Mouse (Mus musculus): Measurements from ENCODE around the gene Ctsk. TPM values are rescaled to one million over a fixed set of nuclear protein-coding genes. Genes with fewer than 3 reads are reported as not detected.
"Not testable (repeated sequence)": the region's sequence is repeated elsewhere in the genome, so short reads cannot be mapped to it uniquely, and the experiment has no call there.

Gene Ctsk
- polyA plus RNA-seq, 1 experiment = 0.81 TPM

DNA sequence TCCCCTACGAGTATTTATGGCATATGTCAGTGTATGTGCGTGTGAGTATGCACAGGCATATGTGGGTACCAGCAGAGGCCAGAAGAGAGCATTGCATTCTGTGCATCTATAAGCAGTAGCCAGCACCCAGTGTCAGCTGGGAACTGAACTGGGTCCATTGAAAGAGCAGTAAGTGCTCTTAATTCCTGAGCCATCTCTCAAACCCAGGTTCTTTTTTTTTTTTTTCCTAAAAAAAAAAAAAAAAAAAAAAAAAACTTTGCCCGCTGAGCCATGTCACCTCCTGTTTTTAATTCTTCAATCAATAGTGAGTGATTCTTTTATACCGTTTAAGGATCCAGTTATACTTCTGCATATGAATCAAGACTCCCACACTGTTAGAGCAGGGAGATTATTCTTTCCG is 34.3 kb downstream of the Ctsk start:
- Histone ChIP-seq H3K27me3 (ENCODE audit: control insufficient read depth, insufficient read depth, low read length) (no peaks in the 10 kb centered on the region), H3K36me3 (ENCODE audit: control insufficient read depth, insufficient read depth, low read length) (peaks cover 6% of the 10 kb centered on the region; the same call in 1 of the 2 replicates), H3K4me1 (ENCODE audit: control insufficient read depth, insufficient read depth, insufficient read length, low read length) (no peaks in the 10 kb centered on the region), H3K4me3 (ENCODE audit: low read depth, low read length) (no peak overlapping the region), H3K27ac (ENCODE audit: insufficient read depth, low read depth, low read length) (no peak overlapping the region)
- no peak for TF ChIP-seq CTCF (IDR thresholded peaks at IDR 0.05; ENCODE audit: extremely low read depth, insufficient read length, insufficient replicate concordance, low read depth, low read length)
- TF ChIP-seq POLR2A (IDR thresholded peaks at IDR 0.05; ENCODE audit: low read depth, low read length) = no peak
- 93% methylated on average over 5 of the region's 5 CpGs for WGBS

GRCm38 (mm10) chr3:95534927-95535326 is 35.9 kb downstream of the Ctsk start:
- H3K4me3 ChIP-seq (ENCODE audit: low read depth, low read length) = no peak overlapping the region
- TF ChIP-seq POLR2A (IDR thresholded peaks at IDR 0.05; ENCODE audit: low read depth, low read length) = no peak
- TF ChIP-seq CTCF (IDR thresholded peaks at IDR 0.05; ENCODE audit: extremely low read depth, insufficient read length, insufficient replicate concordance, low read depth, low read length) = no peak
- peaks cover 6% of the 10 kb centered on the region; the same call in 1 of the 2 replicates for H3K36me3 ChIP-seq (ENCODE audit: control insufficient read depth, insufficient read depth, low read length)
- no peaks in the 10 kb centered on the region for H3K4me1 ChIP-seq (ENCODE audit: control insufficient read depth, insufficient read depth, insufficient read length, low read length)
- no peaks in the 10 kb centered on the region for H3K27me3 ChIP-seq (ENCODE audit: control insufficient read depth, insufficient read depth, low read length)
- H3K27ac ChIP-seq (ENCODE audit: insufficient read depth, low read depth, low read length) = no peak overlapping the region
- whole genome bisulfite sequencing = 96% methylated on average over 1 of the region's 1 CpGs

DNA sequence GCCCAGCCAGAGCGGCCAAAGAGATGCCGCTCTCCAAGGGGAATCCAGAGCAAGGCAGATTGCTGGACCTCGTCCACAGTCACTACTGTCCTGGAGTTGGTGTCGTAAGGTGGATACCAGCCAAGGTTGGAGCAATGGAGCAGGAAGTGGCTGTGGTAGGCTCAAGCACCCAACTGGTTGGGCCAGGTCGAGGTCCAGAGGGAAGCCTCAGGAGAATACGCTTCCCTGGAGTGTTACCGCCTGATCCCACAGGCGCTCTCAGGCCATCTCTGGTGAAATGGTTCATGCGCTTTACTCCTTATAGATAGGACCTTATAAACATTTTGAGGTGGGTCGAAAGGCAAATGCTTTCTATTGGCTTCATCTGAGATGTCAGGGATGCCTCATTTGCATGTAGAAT is 39.9 kb downstream of the Ctsk start:
- whole genome bisulfite sequencing = 82% methylated on average over 10 of the region's 10 CpGs
- no peak overlapping the region for H3K4me3 ChIP-seq (ENCODE audit: low read depth, low read length)
- TF ChIP-seq CTCF (IDR thresholded peaks at IDR 0.05; ENCODE audit: extremely low read depth, insufficient read length, insufficient replicate concordance, low read depth, low read length) = no peak
- TF ChIP-seq POLR2A (IDR thresholded peaks at IDR 0.05; ENCODE audit: low read depth, low read length) = no peak
- no peak overlapping the region for H3K27ac ChIP-seq (ENCODE audit: insufficient read depth, low read depth, low read length)
- no peaks in the 10 kb centered on the region for H3K4me1 ChIP-seq (ENCODE audit: control insufficient read depth, insufficient read depth, insufficient read length, low read length)
- H3K36me3 ChIP-seq (ENCODE audit: control insufficient read depth, insufficient read depth, low read length) = peaks cover 9% of the 10 kb centered on the region; the same call in 1 of the 2 replicates
- no peaks in the 10 kb centered on the region for H3K27me3 ChIP-seq (ENCODE audit: control insufficient read depth, insufficient read depth, low read length)

- 88% methylated on average over 4 of the region's 4 CpGs for WGBS
- TF ChIP-seq CTCF (IDR thresholded peaks at IDR 0.05; ENCODE audit: extremely low read depth, insufficient read length, insufficient replicate concordance, low read depth, low read length) (no peak), POLR2A (IDR thresholded peaks at IDR 0.05; ENCODE audit: low read depth, low read length) (no peak)
These were observed 40.8 kb downstream of the Ctsk start for GRCm38 (mm10) chr3:95539837-95540236.

DNA sequence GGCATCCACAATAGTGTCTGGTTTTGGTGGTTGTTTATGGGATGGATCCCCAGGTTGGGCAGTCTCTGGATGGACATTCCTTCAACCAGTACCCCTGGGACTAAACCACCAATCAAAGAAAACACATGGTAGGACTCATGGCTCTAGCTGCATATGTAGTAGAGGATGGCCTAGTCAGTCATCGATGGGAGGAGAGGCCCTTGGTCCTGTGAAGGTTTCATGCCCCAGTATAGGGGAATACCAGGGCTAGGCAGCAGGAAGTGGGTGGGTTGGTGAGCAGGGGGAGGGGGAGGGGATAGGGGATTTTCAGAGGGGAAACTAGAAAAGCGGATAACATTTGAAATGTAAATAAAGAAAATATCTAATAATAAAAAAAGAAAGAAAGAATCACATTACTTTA is 42.1 kb downstream of the Ctsk start:
- H3K4me3 ChIP-seq (ENCODE audit: low read depth, low read length); H3K27ac ChIP-seq (ENCODE audit: insufficient read depth, low read depth, low read length); H3K4me1 ChIP-seq (ENCODE audit: control insufficient read depth, insufficient read depth, insufficient read length, low read length); H3K27me3 ChIP-seq (ENCODE audit: control insufficient read depth, insufficient read depth, low read length): not testable (repeated sequence)
- 81% methylated on average over 2 of the region's 2 CpGs for WGBS
- peaks cover 19% of the 10 kb centered on the region for H3K36me3 ChIP-seq (ENCODE audit: control insufficient read depth, insufficient read depth, low read length)

More at GRCm38 (mm10) chr3:95539837-95540236, 40.8 kb downstream of the Ctsk start:
- H3K4me3 ChIP-seq (ENCODE audit: low read depth, low read length) = no peak overlapping the region
- H3K27ac ChIP-seq (ENCODE audit: insufficient read depth, low read depth, low read length) = no peak overlapping the region
- peaks cover 13% of the 10 kb centered on the region; the same call in 1 of the 2 replicates for H3K36me3 ChIP-seq (ENCODE audit: control insufficient read depth, insufficient read depth, low read length)
- no peaks in the 10 kb centered on the region for H3K4me1 ChIP-seq (ENCODE audit: control insufficient read depth, insufficient read depth, insufficient read length, low read length)
- H3K27me3 ChIP-seq (ENCODE audit: control insufficient read depth, insufficient read depth, low read length) = no peaks in the 10 kb centered on the region

- H3K4me1 ChIP-seq (ENCODE audit: control insufficient read depth, insufficient read depth, insufficient read length, low read length) = no peaks in the 10 kb centered on the region
- no peak overlapping the region for H3K4me3 ChIP-seq (ENCODE audit: low read depth, low read length)
- TF ChIP-seq CTCF (IDR thresholded peaks at IDR 0.05; ENCODE audit: extremely low read depth, insufficient read length, insufficient replicate concordance, low read depth, low read length) (no peak), POLR2A (IDR thresholded peaks at IDR 0.05; ENCODE audit: low read depth, low read length) (no peak)
- H3K36me3 ChIP-seq (ENCODE audit: control insufficient read depth, insufficient read depth, low read length) = peaks cover 26% of the 10 kb centered on the region
- H3K27ac ChIP-seq (ENCODE audit: insufficient read depth, low read depth, low read length) = no peak overlapping the region
- H3K27me3 ChIP-seq (ENCODE audit: control insufficient read depth, insufficient read depth, low read length) = no peaks in the 10 kb centered on the region
These were observed 43.1 kb downstream of the Ctsk start for GRCm38 (mm10) chr3:95542171-95542570.

- Histone ChIP-seq H3K27ac (ENCODE audit: insufficient read depth, low read depth, low read length) (no peak overlapping the region), H3K27me3 (ENCODE audit: control insufficient read depth, insufficient read depth, low read length) (no peaks in the 10 kb centered on the region), H3K36me3 (ENCODE audit: control insufficient read depth, insufficient read depth, low read length) (peaks cover 29% of the 10 kb centered on the region), H3K4me3 (ENCODE audit: low read depth, low read length) (no peak overlapping the region), H3K4me1 (ENCODE audit: control insufficient read depth, insufficient read depth, insufficient read length, low read length) (no peaks in the 10 kb centered on the region)
- no peak for TF ChIP-seq CTCF (IDR thresholded peaks at IDR 0.05; ENCODE audit: extremely low read depth, insufficient read length, insufficient replicate concordance, low read depth, low read length)
- TF ChIP-seq POLR2A (IDR thresholded peaks at IDR 0.05; ENCODE audit: low read depth, low read length) = no peak
- WGBS = 77% methylated on average over 7 of the region's 7 CpGs
These were observed 43.9 kb downstream of the Ctsk start for GRCm38 (mm10) chr3:95542981-95543380.

DNA sequence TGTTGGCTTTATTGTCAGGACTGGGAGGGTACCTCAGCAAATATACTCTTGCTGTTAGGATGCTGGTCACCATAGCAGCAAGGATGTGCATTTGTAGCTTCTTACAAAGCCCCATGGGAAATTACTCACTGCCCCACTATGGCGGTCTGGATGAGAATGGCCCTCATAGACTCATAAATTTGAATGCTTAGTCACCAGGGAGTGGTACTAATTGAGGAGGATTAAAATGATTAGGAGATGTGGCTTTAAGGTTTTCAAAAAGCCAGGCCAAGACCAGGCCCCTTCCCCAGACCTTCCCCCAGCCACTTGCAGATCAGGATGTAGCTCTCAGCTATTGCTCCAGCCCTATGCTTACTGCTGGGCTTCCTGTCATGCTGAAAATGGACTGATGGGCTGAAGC is 51.1 kb downstream of the Ctsk start:
- no peak for TF ChIP-seq POLR2A (IDR thresholded peaks at IDR 0.05; ENCODE audit: low read depth, low read length)
- no peak for TF ChIP-seq CTCF (IDR thresholded peaks at IDR 0.05; ENCODE audit: extremely low read depth, insufficient read length, insufficient replicate concordance, low read depth, low read length)
- Histone ChIP-seq H3K36me3 (ENCODE audit: control insufficient read depth, insufficient read depth, low read length) (peaks cover 23% of the 10 kb centered on the region), H3K27me3 (ENCODE audit: control insufficient read depth, insufficient read depth, low read length) (no peaks in the 10 kb centered on the region), H3K4me3 (ENCODE audit: low read depth, low read length) (no peak overlapping the region), H3K27ac (ENCODE audit: insufficient read depth, low read depth, low read length) (no peak overlapping the region), H3K4me1 (ENCODE audit: control insufficient read depth, insufficient read depth, insufficient read length, low read length) (no peaks in the 10 kb centered on the region; the same call in 1 of the 2 replicates)
- 86% methylated on average over 1 of the region's 1 CpGs for WGBS
